Mouse (Mus musculus) forebrain, embryonic 14.5 days (tissue): ENCODE measurements around the gene Cald1. TPM values are rescaled to one million over a fixed set of nuclear protein-coding genes. Genes with fewer than 3 reads are reported as not detected.

Experiments used
- ATAC-seq: fragments of 200-750 bp; cut with Nextera tagmentation; 2 replicates; pipeline ENCODE4 v1.8.0; 2017; ENCODE audit warnings: mild to moderate bottlenecking, moderate library complexity
- DNase-seq: peaks from one replicate; pipeline ENCODE4 v3.0.0-alpha.2; 2015; ENCODE audit warnings: low spot score
- H3K27ac ChIP-seq: fragments of 300-500 bp; sonication (generic); 2 replicates; pipeline ENCODE4 v1.5.1; 2014; ENCODE audit warnings: low read depth, mild to moderate bottlenecking, control low read depth, low read length, moderate library complexity
- H3K27me3 ChIP-seq: fragments of 300-500 bp; sonication (generic); replicated peaks from 2 replicates; pipeline ENCODE4 v1.6.1; 2014; ENCODE audit warnings: low read length, control low read depth, mixed read lengths; ENCODE audit not compliant: control insufficient read depth, insufficient read depth
- H3K36me3 ChIP-seq: fragments of 300-500 bp; sonication (generic); 2 replicates; pipeline ENCODE4 v1.6.1; 2014; ENCODE audit warnings: low read length, control low read depth; ENCODE audit not compliant: control insufficient read depth, insufficient read depth
- H3K4me1 ChIP-seq: fragments of 300-500 bp; sonication (generic); 2 replicates; pipeline ENCODE4 v1.6.1; 2014; ENCODE audit warnings: antibody characterized with exemption, low read length, control low read depth; ENCODE audit not compliant: control insufficient read depth, insufficient read depth
- H3K4me2 ChIP-seq: fragments of 300-500 bp; sonication (generic); 2 replicates; pipeline ENCODE4 v1.6.1; 2014; ENCODE audit warnings: mild to moderate bottlenecking, control low read depth, low read length
- H3K4me3 ChIP-seq: fragments of 300-500 bp; sonication (generic); 2 replicates; pipeline ENCODE4 v1.5.1; 2014; ENCODE audit warnings: low read depth, low read length, control low read depth
- H3K9ac ChIP-seq: fragments of 300-500 bp; sonication (generic); 2 replicates; pipeline ENCODE4 v1.6.1; 2014; ENCODE audit warnings: mild to moderate bottlenecking, low read length, control low read depth, moderate library complexity
- H3K9me3 ChIP-seq: fragments of 300-500 bp; sonication (generic); replicated peaks from 2 replicates; pipeline ENCODE4 v1.6.1; 2016; ENCODE audit warnings: low read length, control low read depth, mixed read lengths; ENCODE audit not compliant: control insufficient read depth
- WGBS: fragments of 180-500 bp; shearing (Covaris S2); extraction: QIAGEN DNeasy Blood & Tissue Kit; methylation state at CpG from one replicate; pipeline ENCODE4 v1.1.7; 2014; 5-methylcytosine and 5-hydroxymethylcytosine counted together
- polyA plus RNA-seq: library from polyadenylated mRNA; unstranded; fragments of >200 nt; fragmentation: Nextera tagmentation; extraction: Ambion mirVana; gene quantifications from 2 replicates; pipeline ENCODE4 v1.2.1, GENCODE M21; 2014

The Cald1 gene
- polyA plus RNA-seq, 1 experiment from 2014 or later = 46.4 TPM

GRCm38 (mm10) chr6:34714612-34715011 lies 116.3 kb downstream of the Cald1 start:
- Histone ChIP-seq H3K4me1 (peaks cover 5% of the 10 kb centered on the region; the same call in 1 of the 2 replicates), H3K4me2 (no peak overlapping the region), H3K4me3 (no peak overlapping the region), H3K36me3 (no peaks in the 10 kb centered on the region), H3K27ac (no peak overlapping the region), H3K9me3 (no peaks in the 10 kb centered on the region), H3K9ac (no peak overlapping the region), H3K27me3 (no peaks in the 10 kb centered on the region)
- DNase-seq (no peak), ATAC-seq (no peak)
- WGBS = 89% methylated on average over 4 of the region's 4 CpGs

- Histone ChIP-seq H3K4me1 (no peaks in the 10 kb centered on the region; the same call in 1 of the 2 replicates), H3K36me3 (no peaks in the 10 kb centered on the region), H3K9ac (no peak overlapping the region), H3K27ac (no peak overlapping the region), H3K4me2 (no peak overlapping the region), H3K4me3 (no peak overlapping the region), H3K27me3 (no peaks in the 10 kb centered on the region), H3K9me3 (no peaks in the 10 kb centered on the region)
- DNase-seq = no peak
- no peak for ATAC-seq
- WGBS = 93% methylated on average over 9 of the region's 9 CpGs
Observed at GRCm38 (mm10) chr6:34716206-34716887, 118.0 kb downstream of the Cald1 start.

GRCm38 (mm10) chr6:34716888-34717635 lies 118.8 kb downstream of the Cald1 start:
- DNase-seq (no peak), ATAC-seq (no peak)
- no peaks in the 10 kb centered on the region for H3K4me1 ChIP-seq
- no peaks in the 10 kb centered on the region for H3K36me3 ChIP-seq
- H3K4me3 ChIP-seq = no peak overlapping the region
- no peak overlapping the region for H3K9ac ChIP-seq
- no peak overlapping the region for H3K4me2 ChIP-seq
- no peak overlapping the region for H3K27ac ChIP-seq
- no peaks in the 10 kb centered on the region for H3K27me3 ChIP-seq
- H3K9me3 ChIP-seq = no peaks in the 10 kb centered on the region
- WGBS = 36% methylated on average over 3 of the region's 3 CpGs

GRCm38 (mm10) chr6:34717651-34718050 lies 119.4 kb downstream of the Cald1 start:
- Histone ChIP-seq H3K4me2 (no peak overlapping the region), H3K27me3 (no peaks in the 10 kb centered on the region), H3K9ac (no peak overlapping the region), H3K27ac (no peak overlapping the region), H3K4me3 (no peak overlapping the region), H3K9me3 (no peaks in the 10 kb centered on the region), H3K4me1 (no peaks in the 10 kb centered on the region), H3K36me3 (no peaks in the 10 kb centered on the region)
- DNase-seq (no peak), ATAC-seq (no peak)
- 86% methylated on average over 4 of the region's 4 CpGs for WGBS

- Histone ChIP-seq H3K4me3 (no peak overlapping the region), H3K27ac (no peak overlapping the region), H3K4me1 (no peaks in the 10 kb centered on the region), H3K9ac (no peak overlapping the region), H3K36me3 (no peaks in the 10 kb centered on the region), H3K27me3 (no peaks in the 10 kb centered on the region), H3K4me2 (no peak overlapping the region), H3K9me3 (no peaks in the 10 kb centered on the region)
- DNase-seq (no peak), ATAC-seq (no peak)
- 61% methylated on average over 6 of the region's 6 CpGs for WGBS
Observed at GRCm38 (mm10) chr6:34719141-34719680, 120.9 kb downstream of the Cald1 start.

DNA sequence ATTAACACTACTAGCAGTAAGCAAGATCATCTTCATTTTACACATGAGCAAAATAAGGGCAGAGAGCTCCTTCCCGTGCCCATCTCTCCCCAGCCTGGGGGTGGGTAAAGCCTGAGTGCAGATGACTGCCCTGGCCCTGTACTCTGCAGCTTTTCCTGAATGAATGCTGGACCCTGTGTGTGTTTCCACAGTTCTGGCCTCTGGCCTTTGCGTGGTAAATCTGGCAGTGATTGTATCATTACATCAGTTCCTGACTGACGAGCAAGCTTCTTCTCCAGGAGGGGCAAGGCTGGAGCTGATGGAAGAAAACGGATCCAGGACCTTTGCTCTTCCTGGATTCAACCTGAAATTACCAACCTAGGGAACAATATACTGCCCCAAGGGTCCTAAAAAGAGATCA lies 122.1 kb downstream of the Cald1 start:
- ATAC-seq (no peak), DNase-seq (no peak)
- Histone ChIP-seq H3K27ac (no peak overlapping the region), H3K4me2 (no peak overlapping the region), H3K4me3 (no peak overlapping the region), H3K9ac (no peak overlapping the region), H3K36me3 (no peaks in the 10 kb centered on the region), H3K9me3 (no peaks in the 10 kb centered on the region), H3K27me3 (no peaks in the 10 kb centered on the region), H3K4me1 (no peaks in the 10 kb centered on the region)
- 83% methylated on average over 4 of the region's 4 CpGs for WGBS

- Histone ChIP-seq H3K4me1 (peaks cover 2% of the 10 kb centered on the region; the same call in 1 of the 2 replicates), H3K9ac (no peak overlapping the region), H3K4me2 (no peak overlapping the region), H3K36me3 (no peaks in the 10 kb centered on the region), H3K27me3 (no peaks in the 10 kb centered on the region), H3K27ac (no peak overlapping the region), H3K9me3 (no peaks in the 10 kb centered on the region), H3K4me3 (no peak overlapping the region)
- DNase-seq (no peak), ATAC-seq (no peak)
- 83% methylated on average over 6 of the region's 6 CpGs for WGBS
Observed at GRCm38 (mm10) chr6:34721740-34722139, 123.4 kb downstream of the Cald1 start.

- Histone ChIP-seq H3K9me3 (no peaks in the 10 kb centered on the region), H3K27me3 (no peaks in the 10 kb centered on the region), H3K4me1 (peaks cover 2% of the 10 kb centered on the region; the same call in 1 of the 2 replicates), H3K36me3 (no peaks in the 10 kb centered on the region), H3K4me2 (no peak overlapping the region), H3K4me3 (no peak overlapping the region), H3K27ac (no peak overlapping the region), H3K9ac (no peak overlapping the region)
- ATAC-seq (no peak), DNase-seq (no peak)
- WGBS = 92% methylated on average over 7 of the region's 7 CpGs
Observed at GRCm38 (mm10) chr6:34722660-34723059, 124.4 kb downstream of the Cald1 start.
